Mouse (Mus musculus) liver, adult 2 months (tissue): ENCODE data around the gene Mcrs1.

ENCODE experiments used
- CTCF ChIP-seq: fragments of 200-500 bp; IDR thresholded peaks from 2 replicates; pipeline ENCODE4 v1.5.1; 2011; ENCODE audit warnings: low read depth, low read length, control low read depth
- POLR2A ChIP-seq: fragments of 200-500 bp; IDR thresholded peaks from 2 replicates; pipeline ENCODE4 v1.6.1; 2011; ENCODE audit warnings: low read length, control low read depth; ENCODE audit not compliant: insufficient read depth; ENCODE audit errors: extremely low read depth

DNA sequence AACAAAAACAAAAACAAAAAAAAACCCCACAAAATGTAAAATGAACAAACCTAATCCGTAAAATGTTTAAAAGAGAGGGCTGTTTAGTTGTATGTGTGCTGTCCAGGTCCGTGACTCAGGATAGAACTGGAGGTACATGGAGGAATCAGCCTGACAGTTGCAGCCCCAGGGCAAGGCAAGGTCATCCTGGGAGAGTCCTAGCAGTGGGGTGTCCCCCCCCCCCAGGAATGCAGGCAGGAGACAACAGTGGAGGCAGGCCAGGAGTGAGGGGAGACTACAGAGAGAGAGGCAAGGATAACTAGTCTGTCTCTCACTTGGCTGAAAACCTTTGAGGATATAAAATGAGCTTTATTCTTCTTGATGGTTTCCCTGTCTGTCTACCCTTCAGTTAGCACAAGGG is 12.6 kb upstream of the Mcrs1 start:
- TF ChIP-seq POLR2A, result no peak
- TF ChIP-seq CTCF, result no peak
